Mouse (Mus musculus): Measurements from ENCODE around the gene Xrn2.

DNA sequence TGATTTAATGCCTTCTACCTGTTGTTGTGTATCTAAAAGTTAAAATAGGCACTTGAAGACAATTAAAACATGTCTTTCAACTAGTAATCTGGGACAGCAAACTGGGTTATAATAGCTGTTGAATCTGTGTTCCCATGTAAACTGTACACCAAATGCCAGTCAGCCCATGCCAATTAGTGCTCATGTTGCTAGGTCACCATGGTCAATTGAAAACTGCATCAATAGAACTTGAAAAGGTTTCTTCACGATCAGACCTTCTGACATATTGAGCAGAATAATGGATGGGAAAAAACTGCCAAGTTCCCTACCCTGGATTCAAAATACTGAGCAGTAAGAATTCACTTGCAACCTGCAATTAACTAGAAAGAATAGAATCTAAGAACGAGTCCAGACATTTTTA lies 61.2 kb downstream of the Xrn2 start:
- TF ChIP-seq CTCF (IDR thresholded peaks at IDR 0.05; ENCODE audit: extremely low read depth, insufficient read length, insufficient replicate concordance, low read depth, low read length), result no peak
- no peak for TF ChIP-seq POLR2A (IDR thresholded peaks at IDR 0.05; ENCODE audit: low read depth, low read length)
